9 mouse cellular contexts compared by ENCODE assay signal in the genomic region with DNA sequence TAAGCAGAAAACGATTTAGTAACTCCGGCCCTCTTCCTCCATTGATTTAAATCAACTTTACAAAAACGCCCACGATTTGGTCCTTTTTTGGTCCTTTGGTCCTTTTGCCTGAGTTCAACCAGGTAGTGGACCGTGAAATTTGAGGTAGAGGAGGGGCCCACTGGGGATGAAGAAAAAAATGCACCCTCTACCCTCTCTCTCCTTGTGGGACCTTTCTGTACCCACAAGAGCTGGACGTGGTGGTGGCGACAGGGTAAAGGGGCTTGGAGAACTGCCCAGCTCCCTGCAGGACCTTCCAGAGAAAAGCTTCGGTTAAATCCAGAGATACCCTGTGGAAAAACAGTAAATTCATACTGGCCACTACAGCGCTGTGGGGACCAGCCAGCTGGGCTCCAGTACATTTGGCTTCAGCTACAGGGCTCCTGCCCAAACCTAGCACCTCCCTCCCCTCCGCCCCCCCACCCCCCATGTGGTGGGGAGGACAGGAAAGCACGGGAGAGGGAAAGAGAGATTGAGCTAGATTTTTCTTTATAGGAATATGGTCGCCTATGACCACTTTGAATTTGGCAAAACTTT. TPM values are rescaled to one million over a fixed set of nuclear protein-coding genes. Genes with fewer than 3 reads are reported as not detected.
A peak's percentile ranks its signal among the peaks of the same experiment; 100 is the strongest.
DNase-seq lines count a peak whose midpoint lies in the region; ATAC-seq and TF ChIP-seq lines count a peak whose summit lies in the region.
"Had no signal": no experiment of that assay in that cellular context is flagged by ENCODE, and none has a peak within 500 bp of the region (broad histone marks: within the 10 kb centered on the region; RNA-seq: fewer than 3 reads in every experiment).

No protein-coding gene starts in this region.

- no peak for TF ChIP-seq CTCF in cerebellum, adult 2 months (IDR thresholded peaks at IDR 0.05; ENCODE audit: borderline replicate concordance, insufficient read depth, low read depth, low read length)
- TF ChIP-seq CTCF in hindbrain, postnatal 0 days (IDR thresholded peaks at IDR 0.05; ENCODE audit: low read depth) = peak; percentile 19; the same call in 1 of the 2 replicates

- H3K9ac ChIP-seq in lung, embryonic 16.5 days (ENCODE audit: low read length) = no peak overlapping the region
- H3K9ac ChIP-seq in hindbrain, postnatal 0 days (replicated peaks; ENCODE audit: low read length) = no peak overlapping the region
- no peak overlapping the region for H3K9ac ChIP-seq in stomach, embryonic 14.5 days (replicated peaks; ENCODE audit: low read depth, low read length)

- DNase-seq in cerebellum, adult 2 months = peak in 1 of 2 experiments; percentile 21
- DNase-seq in cerebellum, adult 8-10 months = no peak
- DNase-seq in lung, postnatal 25 days (ENCODE audit: low spot score) = no peak
- DNase-seq in hindbrain, postnatal 0 days (ENCODE audit: low spot score) = peak; percentile 29
- no peak for DNase-seq in left cerebral cortex, adult 8-10 months (ENCODE audit: low spot score in 2 of 2)
- DNase-seq: thymus, adult 18-20 months had no signal

- H3K36me3 ChIP-seq in lung, embryonic 16.5 days (ENCODE audit: control insufficient read depth, insufficient read depth, low read length) = no peaks in the 10 kb centered on the region
- H3K36me3 ChIP-seq in hindbrain, postnatal 0 days (ENCODE audit: insufficient read depth, low read length) = no peaks in the 10 kb centered on the region
- H3K36me3 ChIP-seq in stomach, embryonic 14.5 days (ENCODE audit: control insufficient read depth, insufficient read depth, low read length) = no peaks in the 10 kb centered on the region

- no peak for ATAC-seq in lung, embryonic 16.5 days (ENCODE audit: low read depth)
- ATAC-seq in hindbrain, postnatal 0 days = no peak
- ATAC-seq in stomach, embryonic 14.5 days (ENCODE audit: insufficient number of reproducible peaks, insufficient read depth, low FRiP score, low read depth) = no peak
- no peak for ATAC-seq in megakaryocyte, adult 5-6 weeks (ENCODE audit: poor library complexity, severe bottlenecking)

- no peaks in the 10 kb centered on the region for H3K9me3 ChIP-seq in lung, embryonic 16.5 days (ENCODE audit: control insufficient read depth, low read length)
- H3K9me3 ChIP-seq in hindbrain, postnatal 0 days (ENCODE audit: low read length) = no peaks in the 10 kb centered on the region
- no peaks in the 10 kb centered on the region for H3K9me3 ChIP-seq in stomach, embryonic 14.5 days (ENCODE audit: control insufficient read depth, low read depth, low read length)

- no peak overlapping the region for H3K27ac ChIP-seq in cerebellum, adult 2 months (ENCODE audit: insufficient read depth, low read length)
- H3K27ac ChIP-seq in lung, embryonic 16.5 days (ENCODE audit: low read length) = no peak overlapping the region
- H3K27ac ChIP-seq in hindbrain, postnatal 0 days = no peak overlapping the region
- H3K27ac ChIP-seq in stomach, embryonic 14.5 days (ENCODE audit: low read length) = no peak overlapping the region

- WGBS in cerebellum, adult 2 months = 20% methylated on average over 12 of the region's 12 CpGs
- WGBS in lung, embryonic 16.5 days = 19% methylated on average over 12 of the region's 12 CpGs
- 20% methylated on average over 12 of the region's 12 CpGs for whole genome bisulfite sequencing in hindbrain, postnatal 0 days
- 24% methylated on average over 12 of the region's 12 CpGs for WGBS in stomach, embryonic 14.5 days

- H3K4me1 ChIP-seq in cerebellum, adult 2 months (ENCODE audit: control insufficient read depth, insufficient read depth, low read length) = no peaks in the 10 kb centered on the region; the same call in 1 of the 2 replicates
- peaks cover 18% of the 10 kb centered on the region for H3K4me1 ChIP-seq in lung, embryonic 16.5 days (replicated peaks; ENCODE audit: control insufficient read depth, insufficient read depth, low read length)
- H3K4me1 ChIP-seq in hindbrain, postnatal 0 days (ENCODE audit: insufficient read depth, low read length) = peaks cover 16% of the 10 kb centered on the region; the same call in 1 of the 2 replicates
- peaks cover 13% of the 10 kb centered on the region for H3K4me1 ChIP-seq in stomach, embryonic 14.5 days (ENCODE audit: control insufficient read depth, insufficient read depth, low read length)

- no peaks in the 10 kb centered on the region; the same call in 1 of the 2 replicates for H3K27me3 ChIP-seq in cerebellum, adult 2 months (ENCODE audit: control insufficient read depth, insufficient read depth, low read length)
- peaks cover 56% of the 10 kb centered on the region for H3K27me3 ChIP-seq in lung, embryonic 16.5 days (ENCODE audit: control insufficient read depth, insufficient read depth, low read depth, low read length)
- H3K27me3 ChIP-seq in hindbrain, postnatal 0 days (ENCODE audit: insufficient read depth, low read length) = peaks cover 30% of the 10 kb centered on the region
- peaks cover 22% of the 10 kb centered on the region for H3K27me3 ChIP-seq in stomach, embryonic 14.5 days (ENCODE audit: control insufficient read depth, insufficient read depth, low read length)

- H3K4me3 ChIP-seq in cerebellum, adult 2 months (replicated peaks; ENCODE audit: insufficient read depth, low read depth, low read length) = peak overlapping the region; percentile 9
- peak overlapping the region; percentile 60 for H3K4me3 ChIP-seq in lung, embryonic 16.5 days (ENCODE audit: low read length)
- H3K4me3 ChIP-seq in hindbrain, postnatal 0 days (ENCODE audit: low read length) = peak overlapping the region; percentile 44
- no peak overlapping the region for H3K4me3 ChIP-seq in stomach, embryonic 14.5 days (ENCODE audit: low read depth, low read length)

- no peak for TF ChIP-seq POLR2A in cerebellum, adult 2 months (IDR thresholded peaks at IDR 0.05; ENCODE audit: borderline replicate concordance, insufficient read depth, low read length)

- H3K4me2 ChIP-seq in lung, embryonic 16.5 days (ENCODE audit: low read depth, low read length) = peak overlapping the region; percentile 81
- peak overlapping the region; percentile 64 for H3K4me2 ChIP-seq in hindbrain, postnatal 0 days (ENCODE audit: low read depth, low read length)
- H3K4me2 ChIP-seq in stomach, embryonic 14.5 days (replicated peaks; ENCODE audit: low read depth, low read length) = peak overlapping the region; percentile 84; the same call in 1 of the 2 replicates

RNA-seq across cellular contexts. Expression of gene Htra1, which starts 1.4 kb away (rescaled TPM):
- polyA plus RNA-seq in cerebellum, adult 2 months (2012; rRNA removed) = 188 and 231 TPM in 2 replicates
- 71.6 and 75.7 TPM in 2 replicates for polyA plus RNA-seq in lung, embryonic 16.5 days (2015; fragmentation: Nextera tagmentation; extraction: Ambion mirVana)
- 58.0 and 58.7 TPM in 2 replicates for total RNA-seq in hindbrain, postnatal 0 days (2014; rRNA removed)
- 49.4 and 55.0 TPM in 2 replicates for polyA plus RNA-seq in hindbrain, postnatal 0 days (2015; fragmentation: Nextera tagmentation; extraction: Ambion mirVana)
- 10.2 and 14.7 TPM in 2 replicates for polyA plus RNA-seq in stomach, embryonic 14.5 days (2014; fragmentation: Nextera tagmentation; extraction: Ambion mirVana)
- total RNA-seq in megakaryocyte, adult 5-6 weeks (2015) = 0.68 TPM in 1 of 2 replicates, not detected in the other
- total RNA-seq in megakaryocyte, adult 5-6 weeks (2017) = 0.65 TPM in 1 of 2 replicates, not detected in the other
- 100 to 1,000 TPM; 156 to 180 (median 161) TPM for total RNA-seq in left cerebral cortex, adult 8-10 months (2022)
